Mouse (Mus musculus) erythroblast, embryonic 14.5 days (primary cell): ENCODE measurements around the gene Cobll1.

Experiments used
- GATA1 ChIP-seq: IDR thresholded peaks from 2 replicates; pipeline ENCODE4 v1.6.1; 2012; ENCODE audit warnings: low read length, inconsistent platforms, mixed read lengths
- TAL1 ChIP-seq: IDR thresholded peaks from 3 replicates; pipeline ENCODE4 v1.6.1; 2012; ENCODE audit warnings: low read length, inconsistent platforms, mixed read lengths

DNA sequence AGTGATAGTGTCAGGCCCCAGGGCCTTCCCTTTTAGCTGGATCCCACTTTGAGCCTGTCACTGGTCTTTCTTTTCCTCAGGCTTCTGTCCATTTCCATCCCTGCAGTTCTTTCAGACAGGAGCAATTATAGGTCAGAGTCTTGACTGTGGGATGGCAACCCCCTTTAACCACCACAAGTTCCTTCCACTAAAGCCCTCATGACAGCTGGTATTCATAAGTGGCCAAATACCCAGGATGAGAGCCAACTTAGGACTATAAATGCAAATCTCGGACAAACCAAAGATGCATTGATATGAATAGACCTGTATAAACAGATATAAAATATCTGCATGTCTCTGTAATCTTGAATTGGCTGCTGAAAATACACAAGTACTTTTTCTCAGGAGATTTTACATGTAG, 49.5 kb upstream of the Cobll1 start:
- TF ChIP-seq GATA1: no peak
- TF ChIP-seq TAL1: no peak
